In the genomic region with DNA sequence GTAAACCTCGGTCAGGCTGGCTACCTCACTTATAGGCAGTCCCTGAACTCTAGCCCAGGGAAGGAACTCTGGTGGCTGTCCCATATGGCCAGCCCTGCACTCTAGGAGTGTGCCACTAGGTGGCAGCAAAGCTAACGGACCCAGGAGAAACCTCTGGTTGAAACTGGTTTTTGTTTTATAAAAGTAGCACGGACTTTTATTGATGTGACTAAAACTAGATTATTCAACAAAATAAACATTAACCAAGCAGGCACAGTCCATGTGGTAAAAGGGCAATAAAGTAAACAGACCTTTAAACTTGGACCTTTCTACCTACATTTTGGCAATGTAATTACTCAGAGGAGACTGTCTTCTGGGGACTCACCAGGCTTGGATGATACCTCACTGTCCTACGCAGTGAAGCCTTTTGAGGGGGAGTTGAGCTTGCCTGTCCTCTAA, we compare ENCODE assay signal across 8 mouse cellular contexts. TPM values are rescaled to one million over a fixed set of nuclear protein-coding genes. Genes with fewer than 3 reads are reported as not detected.
DNase-seq lines count a peak whose midpoint lies in the region; ATAC-seq and TF ChIP-seq lines count a peak whose summit lies in the region.

No protein-coding gene starts in this region.

- no peak for ATAC-seq in heart, embryonic 11.5 days (replicated peaks; ENCODE audit: insufficient number of reproducible peaks, low FRiP score, low TSS enrichment)
- no peak; the same call in 1 of the 2 replicates for ATAC-seq in liver, embryonic 13.5 days (ENCODE audit: low read depth)
- peak; percentile 63; the same call in 1 of the 2 replicates for ATAC-seq in neural tube, embryonic 14.5 days (ENCODE audit: low read depth)

- no peaks in the 10 kb centered on the region for H3K9me3 ChIP-seq in heart, embryonic 11.5 days (replicated peaks; ENCODE audit: control insufficient read depth, low read length)
- no peaks in the 10 kb centered on the region for H3K9me3 ChIP-seq in liver, embryonic 13.5 days (replicated peaks)
- no peaks in the 10 kb centered on the region for H3K9me3 ChIP-seq in neural tube, embryonic 14.5 days (ENCODE audit: control insufficient read depth, low read length)

- 17% methylated on average over 4 of the region's 4 CpGs for WGBS in heart, embryonic 11.5 days (ENCODE audit: insufficient replicate concordance)
- WGBS in liver, embryonic 13.5 days (ENCODE audit: insufficient replicate concordance), result 6% methylated on average over 4 of the region's 4 CpGs
- WGBS in neural tube, embryonic 14.5 days, result 13% methylated on average over 4 of the region's 4 CpGs

- TF ChIP-seq POLR2A in testis, adult 2 months (IDR thresholded peaks at IDR 0.05; ENCODE audit: control insufficient read depth, low read depth, low read length), result no peak

- H3K36me3 ChIP-seq in heart, embryonic 11.5 days (ENCODE audit: control insufficient read depth, insufficient read depth, low read length), result peaks cover 3% of the 10 kb centered on the region; the same call in 1 of the 2 replicates
- no peaks in the 10 kb centered on the region for H3K36me3 ChIP-seq in liver, embryonic 13.5 days
- no peaks in the 10 kb centered on the region for H3K36me3 ChIP-seq in neural tube, embryonic 14.5 days (ENCODE audit: control insufficient read depth, insufficient read depth, low read length)
- H3K36me3 ChIP-seq in testis, adult 2 months (ENCODE audit: control insufficient read depth, insufficient read depth, low read length), result no peaks in the 10 kb centered on the region

- peak; percentile 75 for DNase-seq in A20 (ENCODE audit: low read depth, low spot score)
- DNase-seq in adrenal gland, postnatal 10 days, result peak; percentile 87
- peak; percentile 80 for DNase-seq in embryo, embryonic 9.5 days (ENCODE audit: extremely low spot score)
- DNase-seq in kidney, postnatal 10 days, result peak; percentile 91
- peak; percentile 40 for DNase-seq in liver, embryonic 13.5 days

- peak; percentile 78; the same call in 1 of the 2 replicates for TF ChIP-seq CTCF in testis, adult 2 months (IDR thresholded peaks at IDR 0.05; ENCODE audit: control insufficient read depth, insufficient read depth, insufficient replicate concordance, low read depth, low read length)

- no peaks in the 10 kb centered on the region for H3K27me3 ChIP-seq in heart, embryonic 11.5 days (ENCODE audit: control insufficient read depth, insufficient read depth, low read length)
- H3K27me3 ChIP-seq in liver, embryonic 13.5 days, result no peaks in the 10 kb centered on the region
- no peaks in the 10 kb centered on the region for H3K27me3 ChIP-seq in neural tube, embryonic 14.5 days (ENCODE audit: control insufficient read depth, insufficient read depth, low read length)
- no peaks in the 10 kb centered on the region for H3K27me3 ChIP-seq in testis, adult 2 months (ENCODE audit: control insufficient read depth, insufficient read depth, low read length)

- H3K9ac ChIP-seq in heart, embryonic 11.5 days (ENCODE audit: low read depth, low read length), result no peak overlapping the region
- no peak overlapping the region for H3K9ac ChIP-seq in liver, embryonic 13.5 days
- no peak overlapping the region for H3K9ac ChIP-seq in neural tube, embryonic 14.5 days (replicated peaks; ENCODE audit: low read depth, low read length)

- no peak overlapping the region for H3K27ac ChIP-seq in heart, embryonic 11.5 days (ENCODE audit: low read depth, low read length)
- H3K27ac ChIP-seq in liver, embryonic 13.5 days, result no peak overlapping the region
- no peak overlapping the region for H3K27ac ChIP-seq in neural tube, embryonic 14.5 days (ENCODE audit: low read depth, low read length)
- H3K27ac ChIP-seq in testis, adult 2 months (ENCODE audit: control insufficient read depth, insufficient read depth, low read depth, low read length), result no peak overlapping the region

- no peak overlapping the region for H3K4me3 ChIP-seq in heart, embryonic 11.5 days (ENCODE audit: low read depth, low read length)
- no peak overlapping the region for H3K4me3 ChIP-seq in liver, embryonic 13.5 days (replicated peaks)
- no peak overlapping the region for H3K4me3 ChIP-seq in neural tube, embryonic 14.5 days (ENCODE audit: low read depth, low read length)
- no peak overlapping the region for H3K4me3 ChIP-seq in testis, adult 2 months (ENCODE audit: control insufficient read depth, low read depth, low read length)

- peak overlapping the region; percentile 19; the same call in 1 of the 2 replicates for H3K4me2 ChIP-seq in heart, embryonic 11.5 days
- H3K4me2 ChIP-seq in liver, embryonic 13.5 days, result peak overlapping the region; percentile 31; the same call in 1 of the 2 replicates
- no peak overlapping the region for H3K4me2 ChIP-seq in neural tube, embryonic 14.5 days (ENCODE audit: low read depth, low read length)

- H3K4me1 ChIP-seq in heart, embryonic 11.5 days (ENCODE audit: control insufficient read depth, insufficient read depth, low read length), result no peaks in the 10 kb centered on the region
- no peaks in the 10 kb centered on the region for H3K4me1 ChIP-seq in liver, embryonic 13.5 days (replicated peaks)
- no peaks in the 10 kb centered on the region for H3K4me1 ChIP-seq in neural tube, embryonic 14.5 days (ENCODE audit: control insufficient read depth, insufficient read depth, low read length)
- no peaks in the 10 kb centered on the region for H3K4me1 ChIP-seq in testis, adult 2 months (ENCODE audit: control insufficient read depth, insufficient read depth, low read length)

RNA-seq across cellular contexts. Expression of a gene that starts 55.4 kb away (rescaled TPM):
- 10 to 100 TPM; 50.2 to 53.0 TPM for total RNA-seq in adrenal gland, postnatal 10 days (2021)
- polyA plus RNA-seq in heart, embryonic 11.5 days (2014; fragmentation: Nextera tagmentation; extraction: Ambion mirVana), result 75.2 and 93.8 TPM in 2 replicates
- 25.8 and 31.7 TPM in 2 replicates for polyA plus RNA-seq in liver, embryonic 13.5 days (2015; fragmentation: Nextera tagmentation; extraction: Ambion mirVana)
- polyA plus RNA-seq in neural tube, embryonic 14.5 days (2014; fragmentation: Nextera tagmentation; extraction: Ambion mirVana), result 80.0 and 97.2 TPM in 2 replicates
- polyA plus RNA-seq in testis, adult 2 months (2012; rRNA removed), result 7.6 and 10.6 TPM in 2 replicates

Comparison
In these comparisons a context has a peak if more than half of its experiments do, and no peak if none do; other contexts are left out.
1. DNase-seq: peak in every context shown above with its lines; median percentile 91 in kidney, postnatal 10 days; 87 in adrenal gland, postnatal 10 days; 80 in embryo, embryonic 9.5 days; 75 in A20; 40 in liver, embryonic 13.5 days.